Mouse (Mus musculus) testis, adult 2 months (tissue): ENCODE data around the gene Dgat2.

Experiments
- CTCF ChIP-seq: fragments of 200-500 bp; IDR thresholded peaks from 2 replicates; pipeline ENCODE4 v1.5.1; 2012; ENCODE audit warnings: low read depth, mild to moderate bottlenecking, inconsistent platforms, low read length, moderate library complexity; ENCODE audit not compliant: control insufficient read depth, insufficient read depth, insufficient replicate concordance
- POLR2A ChIP-seq: fragments of 200-500 bp; IDR thresholded peaks from 2 replicates; pipeline ENCODE4 v1.6.1; 2012; ENCODE audit warnings: low read depth, mild to moderate bottlenecking, inconsistent platforms, low read length, moderate library complexity; ENCODE audit not compliant: control insufficient read depth

GRCm38 (mm10) chr7:99158904-99159303 is 23.6 kb downstream of the Dgat2 start:
- TF ChIP-seq CTCF = no peak
- TF ChIP-seq POLR2A = no peak
